Mouse (Mus musculus) urinary bladder, postnatal 36 days (tissue): Measurements from ENCODE around the gene Cdkn1c.

Experiments used
- DNase-seq, 2 experiments: peaks; one replicate each; pipeline ENCODE4 v3.0.0; 2022; ENCODE audit warnings: low spot score in 2 of 2, mixed read lengths in 1 of 2

The Cdkn1c gene

DNA sequence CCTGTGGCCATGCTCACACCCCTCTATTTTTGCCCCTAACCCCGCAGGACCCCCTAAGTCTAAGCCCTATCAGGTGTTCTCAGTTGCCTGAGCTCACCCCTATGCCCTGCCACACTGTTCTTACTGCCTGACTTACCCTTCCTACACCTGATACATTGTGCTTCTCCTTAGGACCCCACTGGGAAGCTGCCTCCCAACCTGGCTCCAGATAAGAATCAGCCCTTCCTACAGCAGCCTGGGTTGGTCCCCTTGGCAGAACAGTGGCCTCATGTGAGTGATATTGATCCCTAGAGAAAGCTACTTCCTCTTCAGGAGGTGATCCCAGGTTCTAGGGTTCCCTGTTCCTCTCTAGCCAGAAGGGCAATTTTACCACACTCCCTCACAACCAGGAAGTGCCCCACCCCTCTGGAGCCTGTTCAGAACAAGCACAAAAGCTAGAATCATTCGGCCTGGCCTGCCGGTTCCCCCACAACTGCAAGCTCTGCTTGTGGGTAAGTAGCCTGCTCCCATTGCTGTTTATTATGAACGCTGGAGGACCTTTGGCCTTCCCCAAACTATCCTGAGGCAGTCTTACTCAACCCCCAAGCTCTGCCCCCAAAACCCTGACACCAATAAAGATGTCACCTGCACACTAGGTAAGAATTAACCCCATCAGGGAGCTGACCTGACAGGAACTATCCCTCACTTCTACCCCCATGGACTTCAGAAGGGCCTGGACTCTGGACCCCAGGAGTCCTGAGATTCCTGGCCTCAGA, 12.7 kb upstream of the Cdkn1c start, which contains the start of gene Slc22a18:
Gene Slc22a18, plus strand, starts transcription at position 390 of the 755 bp plus-strand sequence.
- DNase-seq: peak; percentile 68 to 72

DNA sequence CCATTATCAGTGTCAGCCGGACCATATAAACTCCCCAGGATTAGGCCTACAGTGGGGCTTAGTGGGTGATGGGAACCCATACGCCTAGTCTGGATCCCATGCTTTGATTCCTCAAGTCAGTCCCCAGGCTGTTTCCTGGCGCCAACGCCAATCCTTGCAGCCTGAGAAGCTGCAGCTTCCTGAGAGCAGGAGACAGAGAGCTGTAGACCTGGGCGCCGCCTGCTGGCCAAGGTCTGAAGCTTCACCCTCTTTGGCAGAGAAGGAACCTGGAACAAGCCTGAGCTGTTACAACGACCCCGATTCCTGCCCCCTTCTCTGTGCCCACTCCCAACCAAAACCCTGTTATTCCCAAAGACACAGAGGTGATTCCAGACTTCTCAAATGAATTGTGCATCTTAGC, 9.1 kb upstream of the Cdkn1c start:
- DNase-seq: peak; percentile 56 to 75

DNA sequence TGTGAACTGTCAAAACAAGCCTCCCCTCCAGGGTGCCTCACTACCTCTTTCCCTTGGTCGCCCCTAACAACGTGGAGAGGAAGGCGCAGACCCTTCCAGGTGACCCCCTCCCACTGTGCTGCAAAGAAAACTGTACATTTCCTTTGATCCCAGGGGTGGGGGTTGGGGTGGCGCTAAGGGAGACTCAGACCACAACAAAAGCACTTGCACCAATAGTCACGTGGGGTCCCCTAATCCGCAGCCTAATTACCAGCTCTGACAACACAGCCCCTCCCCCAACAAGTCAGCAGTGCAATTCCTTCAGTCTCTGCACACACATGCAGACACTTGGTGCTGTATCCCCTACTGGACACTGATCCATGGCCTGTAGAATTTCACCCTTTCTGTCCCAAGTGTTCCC, 6.9 kb upstream of the Cdkn1c start:
- DNase-seq: no peak

- peak; percentile 70 to 75 for DNase-seq
Measured at GRCm38 (mm10) chr7:143466099-143466677, 5.3 kb upstream of the Cdkn1c start.

- DNase-seq: no peak
Measured at GRCm38 (mm10) chr7:143464811-143465560, 4.1 kb upstream of the Cdkn1c start.

DNA sequence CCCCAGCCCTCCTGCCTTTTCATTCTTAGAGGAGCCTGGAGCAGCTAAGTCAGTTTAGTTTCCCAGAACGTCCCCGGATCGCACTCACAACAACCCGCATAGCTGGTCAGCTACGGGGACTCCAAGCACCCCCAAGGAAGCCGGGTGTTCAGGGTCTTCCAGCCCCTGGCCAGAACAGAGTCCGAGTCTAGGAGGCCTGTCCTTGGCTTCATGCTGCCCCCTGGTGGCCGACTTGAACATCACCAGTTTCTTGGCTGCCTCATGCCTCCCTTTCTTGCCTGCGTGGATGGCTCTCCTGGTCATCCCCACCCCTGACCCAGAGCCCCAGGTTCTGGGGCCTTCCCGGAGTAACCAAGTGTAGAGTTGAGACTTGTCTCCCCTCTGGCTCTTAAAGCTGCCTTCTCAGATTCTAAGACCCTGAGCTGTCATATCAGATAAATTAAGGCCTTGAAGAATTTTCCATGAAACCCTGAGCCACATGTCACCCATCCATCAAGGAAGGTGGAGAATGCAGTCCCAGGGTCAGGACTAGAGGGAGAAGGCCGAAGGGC, 3.1 kb upstream of the Cdkn1c start:
- DNase-seq: peak; percentile 67 to 80

- DNase-seq: no peak
Measured at GRCm38 (mm10) chr7:143462516-143462915, 1.7 kb upstream of the Cdkn1c start.

DNA sequence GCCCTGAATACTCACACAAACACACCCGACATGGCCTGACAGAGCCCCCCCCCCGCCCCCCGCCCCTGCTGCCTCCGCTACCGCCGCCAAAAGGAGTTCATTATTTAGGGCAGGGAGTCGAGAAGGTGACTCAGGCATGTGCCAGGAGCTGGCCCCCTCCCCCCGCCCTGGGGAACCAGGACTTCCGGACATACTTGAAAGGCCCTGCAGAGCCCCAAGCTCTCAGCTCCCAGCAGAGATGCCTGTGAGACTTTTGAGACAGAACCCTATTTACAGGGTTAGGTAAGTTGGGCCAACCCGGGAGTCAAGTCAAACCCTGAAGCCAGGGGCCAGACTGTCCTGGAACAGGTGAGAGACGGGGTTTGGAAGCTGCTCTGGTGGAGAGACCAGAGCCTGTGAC, 1.1 kb upstream of the Cdkn1c start:
- no peak for DNase-seq

- DNase-seq: no peak
Measured at GRCm38 (mm10) chr7:143461294-143461870, 532 bp upstream of the Cdkn1c start.

GRCm38 (mm10) chr7:143460217-143460834, 524 bp downstream of the Cdkn1c start:
- DNase-seq: no peak

DNA sequence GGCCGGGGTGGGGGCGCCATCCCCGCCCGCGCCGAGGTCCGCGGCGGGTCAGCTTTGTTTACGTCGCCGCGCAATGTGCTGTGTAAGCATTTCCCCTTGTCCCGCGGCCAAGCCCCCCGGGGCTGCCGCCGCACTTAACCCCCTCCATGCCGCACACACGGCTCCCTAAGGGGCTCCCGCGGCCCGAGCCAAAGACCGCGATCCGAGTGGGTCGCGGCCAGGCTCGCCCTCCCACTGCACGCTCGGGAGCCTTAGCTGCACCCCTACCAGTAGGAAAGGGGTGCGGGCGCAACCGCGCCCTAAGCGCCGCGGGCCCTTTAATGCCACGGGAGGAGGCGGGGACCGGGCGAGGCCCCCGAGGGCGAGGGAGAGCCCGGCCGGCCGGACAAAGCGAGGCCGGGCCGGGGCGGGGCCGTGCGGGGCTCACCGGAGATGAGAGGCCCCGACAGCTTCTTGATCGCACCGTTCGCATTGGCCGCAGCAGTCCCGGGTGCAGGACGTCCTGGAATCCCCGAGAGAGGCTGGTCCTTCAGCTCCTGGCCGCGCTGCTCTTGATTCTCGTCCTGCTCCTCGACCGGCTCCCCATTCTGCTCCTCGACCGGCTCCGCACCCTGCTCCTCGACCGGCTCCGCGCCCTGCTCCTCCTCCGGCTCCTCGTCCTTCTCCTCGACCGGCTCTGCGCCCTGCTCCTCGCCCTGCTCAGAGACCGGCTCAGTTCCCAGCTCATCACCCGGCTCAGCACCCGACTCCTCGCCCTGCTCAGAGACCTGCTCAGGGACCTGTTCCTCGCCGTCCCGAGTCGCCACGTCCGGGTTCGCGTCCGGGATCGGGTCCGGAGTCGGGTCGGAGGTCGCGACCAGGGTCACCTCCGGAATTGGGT, 1.3 kb downstream of the Cdkn1c start:
- DNase-seq: no peak

DNA sequence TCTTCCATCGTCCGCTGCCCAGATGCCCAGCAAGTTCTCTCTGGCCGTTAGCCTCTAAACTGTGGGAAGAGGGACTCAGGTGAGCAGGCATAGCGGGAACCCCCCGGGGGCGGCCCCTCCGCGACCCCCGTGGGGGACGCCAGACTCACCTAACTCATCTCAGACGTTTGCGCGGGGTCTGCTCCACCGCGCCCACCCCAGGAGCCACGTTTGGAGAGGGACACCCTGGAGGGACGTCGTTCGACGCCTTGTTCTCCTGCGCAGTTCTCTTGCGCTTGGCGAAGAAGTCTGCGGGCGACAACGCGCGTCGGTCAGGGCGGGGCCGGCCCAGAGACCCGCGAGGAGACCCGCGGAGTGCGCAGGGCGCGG, 1.9 kb downstream of the Cdkn1c start:
- no peak for DNase-seq

- DNase-seq: no peak
Measured at GRCm38 (mm10) chr7:143447130-143447529, 13.7 kb downstream of the Cdkn1c start.

DNA sequence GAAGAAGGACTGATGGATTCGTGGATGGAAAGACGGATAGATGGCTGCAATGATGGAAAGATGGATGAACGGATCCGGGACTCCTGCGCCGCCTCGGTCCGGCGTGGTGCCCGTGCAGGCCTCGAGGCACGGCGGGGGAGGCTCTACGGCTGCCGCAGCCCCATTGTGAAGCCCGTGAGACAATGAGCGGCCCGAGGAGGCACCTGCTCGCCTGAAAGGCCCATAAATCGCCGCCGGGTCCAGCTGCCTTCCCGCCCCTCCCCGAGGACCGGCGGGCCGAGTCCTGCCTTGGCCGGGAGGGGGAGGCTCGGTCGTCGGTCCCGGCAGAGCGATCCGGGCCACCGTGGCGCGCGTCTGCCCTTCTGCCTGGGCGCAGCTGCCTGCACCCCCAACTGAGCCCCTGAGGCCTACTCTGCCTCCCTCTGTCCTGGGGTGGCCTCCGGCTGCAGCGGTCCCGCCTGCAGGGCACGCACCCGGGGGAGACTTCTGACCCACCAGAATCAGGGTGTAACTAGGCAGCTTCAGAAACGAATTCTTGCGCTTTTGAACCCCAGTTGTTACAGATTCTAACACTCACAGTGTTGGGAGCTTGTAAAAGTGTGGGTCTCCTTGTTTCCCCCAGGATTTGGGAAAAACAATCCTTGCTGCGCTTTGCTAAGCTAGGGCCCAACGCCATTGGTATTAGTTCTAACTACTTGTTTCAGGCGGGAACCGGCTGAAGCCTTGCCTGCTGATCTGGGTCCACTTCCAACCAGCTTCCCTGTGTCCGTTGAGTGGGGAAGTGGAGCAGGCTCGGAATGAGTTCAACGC, 15.0 kb downstream of the Cdkn1c start:
- no peak for DNase-seq

- DNase-seq: no peak
Measured at GRCm38 (mm10) chr7:143444955-143445648, 15.7 kb downstream of the Cdkn1c start.

GRCm38 (mm10) chr7:143444580-143444954, 16.3 kb downstream of the Cdkn1c start:
- DNase-seq: no peak

DNA sequence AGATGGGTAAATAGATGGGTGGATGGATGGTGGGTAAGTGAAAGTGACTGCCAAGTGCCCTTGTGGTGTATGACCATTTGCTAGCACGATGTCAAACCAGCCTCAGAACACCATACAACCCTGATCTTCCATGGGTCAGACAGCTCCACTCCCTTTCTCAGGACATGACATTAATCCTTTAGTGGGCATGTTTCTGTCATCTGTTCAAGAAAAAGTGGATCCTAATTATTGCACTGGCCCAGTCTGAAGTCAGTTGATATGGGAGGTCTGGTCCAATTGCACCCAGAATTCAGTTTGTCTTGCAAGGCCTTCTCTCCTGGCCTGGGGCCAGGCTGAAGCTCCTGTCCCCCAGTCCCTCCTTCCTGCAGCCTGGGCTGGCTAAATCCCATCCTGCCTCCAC, 21.9 kb downstream of the Cdkn1c start:
- DNase-seq: no peak

GRCm38 (mm10) chr7:143437894-143438581, 22.8 kb downstream of the Cdkn1c start:
- no peak for DNase-seq
